Mouse (Mus musculus) mouse embryonic stem cell (cell line): ENCODE measurements around the gene Pof1b.

ENCODE experiments used
- in situ Hi-C, 2 experiments: fragments of 300-500 bp; cut with MboI; formaldehyde crosslinking; loops; 1 replicate in 1 of 2; 3 replicates in 1 of 2; pipeline ENCODE4 v1.14.3; 2019 to 2020; ENCODE audit warnings: low sequenced_read_pairs in 2 of 2, low pct_unique_long_range_greater_than_20kb in 1 of 2, mixed read lengths in 1 of 2; ENCODE audit not compliant: unreplicated experiment in 1 of 2

Pof1b gene

DNA sequence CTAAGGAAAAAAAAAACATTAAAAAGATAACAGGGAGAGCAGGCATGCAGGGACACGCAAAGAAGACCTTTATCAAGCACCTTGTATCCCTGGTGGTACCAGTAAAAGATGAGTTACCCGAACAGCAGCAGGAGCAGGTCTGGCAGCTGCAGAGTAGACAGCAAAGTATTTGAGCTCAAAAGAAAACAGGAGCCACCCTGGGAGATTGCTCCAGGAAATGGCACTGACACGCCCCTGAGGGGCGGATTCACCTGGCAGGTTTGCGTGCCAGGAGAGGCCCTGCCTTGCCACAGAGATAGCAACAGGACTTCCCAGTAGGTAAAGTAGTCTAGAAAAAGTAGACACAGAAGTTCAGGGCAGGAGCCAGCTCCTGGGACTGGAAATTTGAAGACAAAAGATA, at the start of gene Pof1b:
Pof1b (minus strand) TSS at position 144 of the 400 bp plus-strand sequence.
- in situ Hi-C loops, result loop anchor here in 1 of 2 experiments (10.0 kb wide), 1 partner anchor 206 kb away; no protein-coding TSS in a partner anchor

DNA sequence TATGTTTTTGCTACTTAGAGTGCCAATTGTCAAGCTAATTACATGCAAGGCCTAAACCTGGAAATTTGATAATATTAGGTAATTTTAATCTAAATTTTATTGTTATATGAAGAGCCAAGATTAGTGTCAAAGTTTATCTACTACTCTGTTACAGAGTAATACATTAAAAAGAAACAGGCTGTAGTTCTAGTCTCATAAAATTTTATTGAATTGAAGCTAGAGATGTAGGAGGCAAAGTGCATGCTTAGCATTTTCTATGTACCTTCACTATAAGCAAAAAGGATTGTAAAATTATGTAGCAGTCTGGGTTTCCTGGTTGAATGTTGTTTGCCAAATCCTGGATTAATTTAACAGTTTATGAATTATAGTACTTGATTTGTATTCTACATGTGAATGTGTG, 18.1 kb upstream of the Pof1b start:
- in situ Hi-C loops, result no loop called here

GRCm38 (mm10) chrX:112694392-112694791, 4.1 kb downstream of the Pof1b start:
- in situ Hi-C loops, result loop anchor here in 1 of 2 experiments (10.0 kb wide), 1 partner anchor 210 kb away; no protein-coding TSS in a partner anchor

GRCm38 (mm10) chrX:112680605-112681004, 17.8 kb downstream of the Pof1b start:
- in situ Hi-C loops, result no loop called here

- in situ Hi-C loops, result no loop called here
Measured at GRCm38 (mm10) chrX:112675525-112675924, 22.9 kb downstream of the Pof1b start.

- in situ Hi-C loops, result no loop called here
Measured at GRCm38 (mm10) chrX:112601306-112602120, 96.9 kb downstream of the Pof1b start.

- in situ Hi-C loops, result no loop called here
Measured at GRCm38 (mm10) chrX:112600511-112601305, 97.7 kb downstream of the Pof1b start, which contains the start of gene Zfp711. Zfp711 (plus strand) TSS chrX:112600526.
